Mouse (Mus musculus): ENCODE results near the gene Camk2b.
"Not testable (repeated sequence)": the region's sequence is repeated elsewhere in the genome, so short reads cannot be mapped to it uniquely, and the experiment has no call there.

Gene Camk2b

GRCm38 (mm10) chr11:5945096-5945495 lies 121.1 kb downstream of the Camk2b start:
- DNase-seq (ENCODE audit: low read depth) = peak; percentile 85

GRCm38 (mm10) chr11:5942966-5943365 lies 123.2 kb downstream of the Camk2b start:
- no peak for DNase-seq (ENCODE audit: low read depth)

- not testable (repeated sequence) for DNase-seq (ENCODE audit: low read depth)
Observed at GRCm38 (mm10) chr11:5934531-5934930, 131.6 kb downstream of the Camk2b start.

DNA sequence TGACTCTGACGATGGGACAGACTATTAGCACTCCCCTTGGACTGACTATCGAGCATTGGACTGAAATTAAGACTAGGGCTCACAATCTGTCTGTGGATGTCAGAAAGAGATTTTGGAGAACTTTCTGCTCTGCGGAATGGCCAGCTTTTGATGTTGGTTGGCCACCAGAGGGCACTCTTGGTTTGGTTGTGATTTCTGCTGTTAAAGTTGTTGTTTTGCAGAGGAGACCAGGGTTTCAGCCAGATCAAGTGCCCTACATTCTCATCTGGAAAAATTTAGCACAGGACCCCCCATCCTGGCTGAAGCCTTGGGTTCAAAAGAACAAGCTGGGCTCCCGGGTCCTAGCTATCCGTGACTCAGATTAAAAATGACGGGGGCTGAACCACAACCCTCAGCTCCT lies 134.2 kb downstream of the Camk2b start:
- peak; percentile 59 for DNase-seq (ENCODE audit: low read depth)

- no peak for DNase-seq (ENCODE audit: low read depth)
Observed at GRCm38 (mm10) chr11:5930578-5930977, 135.6 kb downstream of the Camk2b start.

DNA sequence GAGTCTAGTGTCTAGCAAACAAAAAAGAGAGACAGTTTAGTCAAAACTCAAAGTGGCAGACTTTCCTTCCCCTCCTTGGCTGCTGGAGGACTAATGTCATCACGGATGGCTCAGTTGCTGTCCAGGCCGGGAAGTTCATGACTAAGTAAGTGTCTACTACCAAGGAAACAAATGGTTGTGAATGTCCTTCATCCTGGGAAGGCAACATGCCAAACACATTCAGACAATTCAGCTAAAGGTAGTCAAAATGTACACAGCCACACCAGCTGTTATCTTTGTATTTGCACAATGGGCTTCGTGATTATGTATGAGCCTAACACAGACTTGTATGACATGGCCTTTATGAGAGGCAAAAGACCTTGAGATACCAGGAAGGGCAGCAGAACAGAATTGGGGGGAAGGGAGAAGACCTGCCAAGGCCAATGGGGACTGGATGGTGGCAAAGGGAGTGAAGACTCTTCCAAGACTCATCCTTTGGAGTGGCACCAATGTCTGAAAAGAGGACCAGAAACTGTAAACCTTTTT lies 139.4 kb downstream of the Camk2b start:
- no peak for DNase-seq (ENCODE audit: low read depth)

DNA sequence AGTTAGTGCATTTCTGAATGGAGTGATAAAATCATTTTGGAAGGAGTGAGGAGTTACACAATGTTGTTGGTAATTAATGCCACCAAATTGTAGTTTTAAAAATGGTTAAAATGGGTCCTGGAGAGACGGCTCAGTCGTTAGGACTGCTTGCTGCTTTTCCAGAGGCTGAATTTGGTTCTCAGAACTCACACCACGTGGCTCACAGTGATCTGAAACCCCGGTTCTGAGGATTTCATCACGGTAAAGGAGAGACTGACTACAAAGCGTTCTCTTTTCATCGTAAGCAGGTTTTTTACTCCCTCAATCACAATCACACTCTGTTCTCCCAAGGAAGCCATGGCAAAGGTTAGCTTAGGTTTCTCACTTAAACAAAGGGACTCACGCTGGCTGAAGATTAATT lies 141.5 kb downstream of the Camk2b start:
- DNase-seq (ENCODE audit: low read depth) = no peak

DNA sequence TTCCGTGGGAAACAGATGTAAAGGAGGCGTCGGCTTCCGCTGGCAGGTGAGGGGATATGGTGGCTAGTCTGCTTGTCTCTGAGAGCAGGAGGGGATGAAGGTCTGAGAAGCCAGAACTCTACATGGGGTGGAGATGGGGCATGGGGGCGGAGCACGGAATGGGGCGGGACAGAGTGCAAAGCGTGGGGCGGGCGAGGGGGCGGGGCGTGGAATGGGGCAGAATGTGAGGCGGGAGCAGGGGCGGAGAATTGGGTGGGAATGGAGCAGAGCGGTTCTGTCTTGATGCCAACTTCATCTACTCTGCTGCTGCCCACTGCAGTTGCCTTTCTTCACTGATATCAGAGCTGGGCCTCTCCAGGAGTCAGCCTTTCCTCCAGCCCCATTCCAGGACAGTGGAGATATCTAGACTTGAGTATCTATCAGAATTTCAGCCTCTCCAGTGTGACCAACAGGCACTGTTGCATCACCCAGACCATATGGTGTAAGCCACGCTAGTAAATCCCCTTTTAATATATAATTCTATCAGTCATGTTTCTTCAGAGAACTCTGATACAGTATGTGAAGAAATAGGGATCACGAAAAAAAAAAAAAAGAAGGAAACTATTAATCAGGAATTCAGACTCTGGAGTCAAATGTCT lies 145.7 kb downstream of the Camk2b start:
- no peak for DNase-seq (ENCODE audit: low read depth)
